Mouse (Mus musculus): Measurements from ENCODE around the gene Arl14.
A peak's percentile ranks its signal among the peaks of the same experiment; 100 is the strongest.
"Not testable (repeated sequence)": the region's sequence is repeated elsewhere in the genome, so short reads cannot be mapped to it uniquely, and the experiment has no call there.

Arl14 gene

DNA sequence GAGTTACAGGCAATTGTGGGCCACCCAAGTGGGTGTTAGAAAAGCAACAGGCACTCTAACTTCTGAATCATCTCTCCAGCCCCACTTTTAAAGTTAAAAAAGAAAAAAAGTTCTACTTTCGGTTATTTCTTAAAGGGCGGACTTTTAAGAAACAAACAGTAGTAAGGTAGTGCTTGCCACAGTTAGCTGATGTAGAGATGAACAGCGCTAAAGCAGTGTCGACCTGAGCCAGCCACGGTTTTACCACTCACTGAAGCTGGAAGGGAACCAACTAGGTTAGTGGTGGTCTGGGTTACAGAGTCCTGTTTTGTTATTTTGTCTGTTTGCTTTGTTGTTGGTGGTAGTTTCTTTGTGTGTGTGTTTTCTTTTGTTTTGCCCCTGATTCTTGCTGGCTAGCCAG is 8.8 kb upstream of the Arl14 start:
- no peak for DNase-seq (ENCODE audit: low spot score)

DNA sequence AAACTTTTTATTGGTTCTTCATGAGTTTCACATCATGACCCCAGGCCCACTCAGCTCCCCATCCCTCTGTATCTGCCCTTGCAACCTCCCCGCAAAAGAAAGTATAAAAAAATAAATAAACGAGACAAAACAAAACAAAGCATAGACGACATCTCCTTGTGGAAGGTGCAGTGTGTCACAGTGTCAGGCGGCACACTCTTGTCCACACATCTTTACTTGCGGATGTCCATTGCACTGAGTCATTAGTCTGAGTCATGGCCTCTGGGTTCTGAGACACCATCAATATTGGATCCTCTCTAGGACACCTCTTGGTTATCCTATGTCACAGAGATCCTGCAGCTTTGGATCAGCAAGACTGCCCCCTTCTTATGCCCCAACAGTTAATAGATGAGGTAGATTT is 7.7 kb upstream of the Arl14 start:
- no peak for DNase-seq (ENCODE audit: low spot score)

DNA sequence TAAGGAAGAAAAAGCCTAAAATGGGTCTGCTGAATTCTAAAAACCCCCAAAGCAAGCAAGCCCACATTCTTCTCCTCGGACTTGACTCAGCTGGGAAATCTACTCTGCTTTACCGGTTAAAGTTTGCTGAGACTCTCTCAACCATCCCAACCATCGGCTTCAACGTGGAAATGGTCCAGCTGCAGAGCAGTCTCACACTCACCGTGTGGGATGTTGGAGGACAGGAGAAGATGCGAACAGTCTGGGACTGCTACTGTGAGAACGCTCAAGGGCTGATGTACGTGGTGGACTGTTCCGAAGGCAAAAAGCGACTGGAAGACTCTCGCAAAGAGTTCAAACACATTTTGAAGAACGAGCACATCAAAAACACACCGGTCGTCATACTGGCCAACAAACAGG is 282 bp downstream of the Arl14 start:
- DNase-seq (ENCODE audit: low spot score): no peak

DNA sequence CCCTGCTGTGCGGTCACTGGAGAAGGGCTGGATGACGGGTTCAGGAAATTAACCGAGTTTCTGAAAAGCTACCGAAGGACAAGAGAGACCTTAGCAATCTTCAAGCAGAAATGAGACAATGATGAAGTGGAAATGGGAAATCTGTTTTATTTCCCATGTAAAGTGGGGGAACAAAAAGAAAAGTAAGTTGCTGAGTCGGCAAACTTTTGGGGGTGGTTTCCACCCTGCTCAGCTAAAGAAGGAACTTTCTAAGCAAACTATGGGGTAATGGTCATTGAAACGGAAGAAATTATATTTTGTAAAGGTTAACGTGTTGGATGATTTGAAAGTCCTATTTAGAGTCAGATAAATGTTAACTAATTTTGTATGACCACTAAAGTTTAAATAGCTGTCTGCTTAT is 768 bp downstream of the Arl14 start:
- DNase-seq (ENCODE audit: low spot score): no peak

DNA sequence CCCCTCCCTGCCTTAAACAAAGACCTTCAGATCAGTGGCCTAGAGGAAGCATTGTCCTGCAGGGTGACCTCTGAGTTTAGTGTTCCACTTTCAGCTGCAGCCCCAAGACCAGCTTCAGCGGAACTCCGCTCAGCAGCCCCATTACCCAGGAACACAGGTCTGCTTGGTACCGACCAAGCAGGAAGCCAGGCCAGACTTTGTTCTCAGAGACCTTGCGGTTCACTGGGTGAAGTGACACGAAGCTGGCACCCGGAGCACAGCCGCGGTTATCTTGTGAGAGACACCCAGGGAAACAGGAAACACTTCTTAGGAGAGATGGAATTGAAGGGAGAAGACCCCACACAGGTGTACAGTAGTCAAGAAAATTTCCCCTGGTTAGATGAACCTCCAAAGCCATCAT is 1.4 kb downstream of the Arl14 start:
- DNase-seq (ENCODE audit: low spot score): peak; percentile 13

DNA sequence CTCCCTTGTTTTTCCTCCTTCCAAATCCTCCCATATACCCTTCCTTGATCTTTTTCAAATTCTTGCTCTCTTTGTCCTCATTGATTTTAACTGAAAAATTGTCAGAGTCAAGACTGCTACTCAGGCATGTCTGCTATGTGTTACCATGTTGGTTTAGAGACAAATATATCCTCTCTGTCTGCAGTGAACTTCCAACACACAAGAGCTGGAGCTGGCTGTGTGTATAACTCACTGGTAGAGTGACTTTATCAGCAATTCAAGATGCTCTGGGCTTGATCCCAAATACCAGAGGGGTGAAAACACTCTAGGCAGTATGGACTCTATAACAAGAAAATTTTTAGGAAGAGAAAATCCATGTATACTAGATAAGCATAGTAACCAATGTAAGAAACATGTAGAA is 2.8 kb downstream of the Arl14 start:
- DNase-seq (ENCODE audit: low spot score): no peak

DNA sequence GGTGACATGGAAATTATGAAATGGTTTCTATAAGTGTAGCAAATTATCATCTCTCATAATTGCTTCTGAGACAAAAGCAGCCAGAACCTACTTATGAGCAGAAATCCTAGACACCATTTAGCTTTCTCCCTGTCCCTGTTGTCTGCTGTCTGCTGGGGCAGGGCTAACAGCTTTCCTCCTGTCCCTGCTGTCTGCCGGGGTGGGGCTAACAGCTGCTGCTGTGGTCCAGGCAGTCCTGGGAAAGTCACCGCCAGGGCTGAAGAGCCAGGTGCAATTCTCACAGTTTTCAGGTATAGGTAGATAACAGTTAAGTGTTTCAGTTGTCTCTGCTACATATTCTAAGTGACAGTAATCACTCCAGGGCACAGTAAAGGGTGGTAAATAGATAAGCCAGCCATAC is 4.3 kb downstream of the Arl14 start:
- no peak for DNase-seq (ENCODE audit: low spot score)

DNA sequence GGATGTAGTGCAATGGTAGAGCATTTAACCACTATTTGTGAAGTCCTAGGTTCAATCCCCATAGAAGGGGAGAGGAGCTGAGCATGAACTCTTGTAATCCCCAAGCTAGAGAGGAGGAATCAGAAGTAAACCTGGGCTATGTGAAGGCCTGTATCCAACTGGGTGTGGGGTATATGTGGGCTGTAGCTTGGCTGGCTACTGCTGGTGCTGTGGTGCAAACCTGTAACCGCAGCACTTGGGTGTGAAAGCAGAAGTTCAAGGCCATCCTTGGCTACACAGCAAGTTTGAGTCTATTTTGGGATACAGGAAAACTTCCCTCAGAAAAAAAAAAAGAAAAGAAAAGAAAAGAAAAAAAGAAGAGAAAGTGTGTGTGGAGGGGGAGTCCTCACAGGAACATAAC is 5.8 kb downstream of the Arl14 start:
- no peak for DNase-seq (ENCODE audit: low spot score)

DNA sequence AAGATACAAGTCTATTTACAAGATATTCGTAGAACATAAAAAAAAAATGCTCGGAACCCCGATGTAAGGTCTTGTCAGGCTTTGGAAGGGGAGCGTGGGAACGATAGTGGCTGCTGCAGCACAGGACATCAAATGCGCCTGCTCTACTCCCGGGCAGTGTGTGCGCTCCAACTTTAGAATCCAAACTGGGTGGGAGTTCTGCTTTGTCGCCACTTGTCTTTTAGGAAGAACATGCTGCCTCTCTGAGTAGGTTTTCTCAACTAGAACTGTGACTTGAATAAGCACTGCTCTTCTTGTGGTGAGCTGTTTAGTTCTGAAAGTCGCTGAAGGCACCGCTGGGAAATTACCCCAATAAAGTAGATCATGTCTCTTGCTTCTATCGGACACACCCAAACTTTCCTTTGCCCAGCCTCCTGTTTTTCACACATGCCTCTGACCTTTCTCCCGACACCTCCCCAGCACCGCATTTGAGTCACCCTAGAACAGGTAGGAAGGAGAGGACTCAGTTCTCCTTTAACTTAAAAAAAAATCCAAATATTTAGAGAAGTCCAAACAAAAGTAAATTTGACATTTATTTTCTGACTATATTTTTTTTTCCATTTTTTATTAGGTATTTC is 9.4 kb downstream of the Arl14 start:
- DNase-seq (ENCODE audit: low spot score): no peak

DNA sequence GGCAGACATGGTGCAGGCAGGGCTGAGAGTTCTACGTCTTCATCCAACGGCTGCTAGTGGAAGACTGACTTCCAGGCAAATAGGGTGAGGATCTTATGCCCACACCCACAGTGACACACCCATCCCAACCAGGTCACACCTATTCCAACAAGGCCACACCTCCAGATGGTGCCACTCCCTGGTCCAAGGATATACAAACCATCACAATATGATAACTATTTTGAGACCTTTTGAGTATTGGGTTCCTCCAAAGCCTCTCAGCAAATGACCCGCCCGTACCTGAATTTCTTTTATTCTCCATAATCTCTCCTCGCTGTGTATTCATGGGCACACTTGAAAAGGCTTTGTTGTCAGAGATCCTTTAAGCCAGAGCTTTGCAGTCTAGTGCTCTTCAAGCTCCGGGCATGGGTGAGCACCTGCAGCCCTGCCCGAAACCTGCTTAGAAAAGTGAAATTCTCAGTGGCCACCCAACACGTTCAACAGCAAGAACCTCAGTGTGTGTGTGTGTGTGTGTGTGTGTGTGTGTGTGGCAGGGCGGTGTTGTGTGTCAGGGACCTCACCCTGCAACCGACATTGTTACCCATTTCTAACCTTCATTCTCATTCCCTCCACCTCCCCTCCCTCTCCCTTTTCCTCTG is 11.5 kb downstream of the Arl14 start:
- not testable (repeated sequence) for DNase-seq (ENCODE audit: low spot score)

DNA sequence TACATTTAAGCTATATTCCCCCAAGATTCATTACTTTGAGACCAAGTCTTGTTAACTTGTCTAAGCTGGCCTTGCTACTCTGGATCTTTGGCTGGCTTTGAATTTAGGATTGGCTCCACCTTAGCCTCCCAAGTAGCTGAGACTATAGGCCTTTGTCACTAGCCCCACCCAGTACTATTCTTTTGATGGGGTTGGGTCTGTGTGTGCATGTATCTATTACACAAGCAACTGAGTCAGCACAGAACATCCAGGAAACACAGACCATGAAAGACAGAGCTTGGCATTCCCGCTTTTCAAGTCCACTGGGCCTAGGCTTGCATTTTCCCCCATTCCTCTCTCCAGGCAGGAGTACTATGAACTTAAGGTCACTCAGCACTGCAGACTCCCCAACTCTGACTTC is 12.3 kb downstream of the Arl14 start:
- DNase-seq (ENCODE audit: low spot score): no peak

DNA sequence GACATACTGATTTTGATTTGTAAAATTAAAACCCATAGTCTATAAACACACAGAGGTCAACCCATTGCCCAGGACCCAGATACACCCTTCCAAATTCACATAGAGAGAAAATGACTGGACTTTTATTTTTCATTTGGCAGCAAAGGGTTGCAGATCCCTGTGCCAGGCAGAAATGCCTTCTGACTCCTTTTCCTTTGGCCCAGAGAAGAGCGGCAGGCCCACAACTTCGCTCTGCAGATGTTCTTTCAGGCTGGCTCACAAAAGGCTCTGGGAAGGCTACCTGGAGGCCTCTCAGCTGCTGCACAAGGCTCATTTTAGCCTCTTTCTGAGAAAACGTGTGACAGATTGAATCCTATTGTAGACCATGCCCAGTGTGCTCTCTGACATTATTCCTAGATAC is 13.6 kb downstream of the Arl14 start:
- DNase-seq (ENCODE audit: low spot score): no peak

DNA sequence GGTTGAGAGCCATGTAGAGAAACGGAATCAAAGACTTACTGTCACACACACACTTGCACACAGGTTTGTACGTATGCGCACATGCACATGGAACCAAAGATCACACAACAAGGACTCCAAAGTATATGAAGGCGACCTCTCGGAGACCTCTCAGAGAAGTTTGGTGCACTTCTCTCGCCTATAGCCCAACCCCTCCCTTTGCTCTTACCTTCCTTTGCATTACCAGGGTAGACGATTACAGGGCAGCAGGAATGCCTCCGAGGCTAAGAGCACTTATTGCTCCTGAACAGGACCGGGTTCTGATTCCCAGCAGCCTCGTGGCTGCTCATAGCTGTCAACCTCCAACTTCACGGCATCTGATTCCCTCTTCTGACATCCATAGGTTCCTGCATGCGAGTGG is 14.3 kb downstream of the Arl14 start:
- DNase-seq (ENCODE audit: low spot score): no peak

DNA sequence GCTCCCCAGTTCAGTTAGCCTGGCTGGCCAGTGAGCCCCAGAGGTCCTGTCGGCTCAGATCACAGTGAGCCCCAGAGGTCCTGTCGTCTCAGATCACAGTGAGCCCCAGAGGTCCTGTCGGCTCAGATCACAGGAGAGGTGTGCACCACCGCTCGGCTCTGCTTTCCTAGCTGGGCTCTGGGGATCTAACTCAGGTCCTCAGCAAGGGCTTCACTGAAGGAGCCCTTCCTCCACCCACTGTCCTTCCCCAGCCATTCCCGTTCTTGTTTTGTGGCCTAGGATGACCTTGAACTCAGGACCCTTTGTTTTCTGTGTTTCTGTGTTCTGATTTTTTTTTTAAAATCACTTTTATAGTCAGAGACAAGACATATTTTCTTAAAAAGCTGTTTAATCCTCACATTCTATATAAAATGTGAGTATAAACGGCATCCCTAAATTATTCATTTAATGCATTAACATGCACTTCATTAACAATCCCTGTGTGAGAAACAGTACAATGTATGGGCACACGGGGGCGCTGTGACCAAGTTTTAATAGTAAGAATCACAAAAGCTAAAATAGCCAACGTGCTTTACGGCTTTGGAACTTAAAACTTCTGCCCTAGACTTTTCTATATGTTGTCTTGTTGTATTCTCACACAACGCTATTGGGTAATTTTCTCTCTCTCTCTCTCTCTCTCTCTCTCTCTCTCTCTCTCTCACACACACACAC is 16.1 kb downstream of the Arl14 start:
- DNase-seq (ENCODE audit: low spot score): peak; percentile 52

DNA sequence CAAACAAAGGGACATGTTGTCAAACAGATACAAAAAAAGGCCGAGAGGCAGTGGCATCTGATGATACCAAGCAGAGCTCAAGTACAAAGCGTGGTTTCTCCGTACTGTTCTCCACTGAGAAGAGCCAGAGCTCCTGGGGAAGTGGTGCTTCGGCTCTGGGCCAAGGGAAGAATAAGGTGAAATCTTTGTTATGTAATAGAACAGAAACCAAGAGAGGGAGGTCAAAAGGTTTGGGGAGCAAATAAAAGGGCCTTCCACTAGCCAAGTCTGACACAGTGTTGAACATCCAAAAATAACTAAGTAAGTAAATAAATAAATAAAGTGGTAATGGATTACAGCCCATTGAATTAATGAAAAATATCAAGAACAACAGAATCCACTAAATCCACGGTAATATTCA is 17.0 kb downstream of the Arl14 start:
- DNase-seq (ENCODE audit: low spot score): no peak

DNA sequence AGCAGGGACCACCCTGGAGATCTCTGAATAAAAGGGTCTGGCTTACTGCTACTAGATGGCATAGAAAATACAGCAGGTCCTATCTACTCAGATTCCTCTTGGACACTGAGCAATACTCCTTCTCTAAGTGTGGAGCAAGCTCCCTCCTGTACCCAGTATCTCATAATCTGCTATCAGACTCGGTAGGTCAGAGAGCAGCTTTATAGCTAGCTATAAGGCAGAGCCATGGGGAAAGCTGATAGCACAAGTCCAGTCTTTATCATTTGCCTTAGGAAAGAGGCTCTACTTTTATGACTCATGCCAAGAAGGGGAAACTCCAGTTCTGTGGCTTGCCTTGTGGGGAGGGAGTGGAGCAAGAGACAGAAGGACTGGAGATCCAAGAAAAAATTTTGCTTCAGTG is 18.8 kb downstream of the Arl14 start:
- DNase-seq (ENCODE audit: low spot score): no peak

DNA sequence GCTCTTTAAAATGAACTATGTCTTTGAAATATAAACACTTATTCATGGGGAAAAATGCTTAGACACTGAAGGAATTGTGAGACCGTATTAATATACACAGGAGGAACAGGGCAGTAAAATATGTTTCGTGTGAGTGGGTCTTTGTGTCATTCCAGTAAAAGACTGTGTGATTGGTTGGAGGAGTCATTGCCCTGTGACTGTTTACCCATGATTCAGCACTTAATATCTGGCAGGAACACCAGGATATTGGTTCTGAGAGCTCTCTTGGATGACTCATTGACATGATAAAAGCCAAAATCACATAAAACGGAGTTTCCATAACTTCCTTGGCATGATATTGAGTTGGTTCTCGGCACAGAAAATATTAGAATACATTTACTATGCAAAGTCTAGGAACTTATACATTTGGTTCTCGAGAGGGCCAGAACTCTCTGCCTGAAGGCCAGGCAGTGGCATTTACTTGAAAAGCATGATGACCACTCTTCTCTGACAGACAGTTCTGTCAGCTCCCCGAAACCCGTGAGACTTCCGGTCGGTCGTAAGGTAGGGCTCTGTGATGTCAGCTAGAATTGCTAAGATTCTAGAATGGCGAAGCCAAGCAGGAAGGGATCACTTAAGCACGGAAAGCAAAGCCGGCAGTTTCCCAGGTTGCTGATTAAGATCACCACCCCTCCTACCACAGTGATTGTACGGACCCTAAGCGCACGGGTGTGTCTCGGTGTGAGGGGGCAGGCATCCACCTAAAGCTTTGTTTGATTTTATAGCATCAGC is 31.1 kb downstream of the Arl14 start:
- DNase-seq (ENCODE audit: low spot score): no peak

DNA sequence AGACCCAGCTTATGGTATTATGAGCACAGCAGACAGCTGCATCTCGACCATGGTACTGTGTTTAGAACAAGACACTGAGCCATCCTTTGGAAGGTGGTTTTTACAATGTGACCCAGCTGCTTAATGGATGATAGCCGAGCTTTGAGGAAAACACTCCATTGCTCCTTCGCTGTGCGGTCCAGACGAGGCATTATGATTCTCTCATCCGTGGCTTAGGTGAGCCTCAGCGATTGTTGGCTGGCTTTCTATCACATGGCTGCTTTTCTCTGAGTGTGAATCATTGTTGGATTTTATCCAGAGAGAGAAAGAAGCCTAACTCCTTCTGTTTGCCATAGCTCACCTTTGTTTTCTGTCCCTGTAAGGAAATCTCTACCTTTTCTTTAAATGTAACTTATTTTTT is 32.5 kb downstream of the Arl14 start:
- no peak for DNase-seq (ENCODE audit: low spot score)

DNA sequence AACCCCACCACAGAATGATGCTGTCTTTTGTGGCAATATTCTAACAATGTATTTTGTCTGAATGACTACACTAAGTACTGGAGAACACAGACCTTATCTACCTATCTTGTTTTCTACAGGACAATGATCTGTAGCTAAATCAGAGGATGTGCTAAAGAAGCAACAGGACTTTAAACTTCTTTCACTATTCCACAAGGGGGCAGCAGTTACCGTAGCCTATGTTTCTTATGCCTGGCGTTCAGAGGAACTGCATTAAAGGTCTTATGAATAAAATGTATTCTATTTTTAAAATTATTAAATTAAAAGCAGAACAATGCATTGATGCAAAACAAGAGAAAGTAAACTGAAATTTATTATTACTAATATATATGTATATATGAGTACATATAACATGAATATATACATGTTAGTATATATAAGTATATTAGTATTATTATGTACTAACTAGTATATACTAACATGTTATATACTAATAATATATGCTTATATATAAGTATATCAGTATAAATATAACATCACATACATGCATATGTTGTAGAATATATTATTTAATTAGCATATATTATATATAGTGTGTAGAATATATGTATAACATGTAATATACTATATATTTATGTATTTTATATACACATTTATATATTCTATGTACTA is 35.0 kb downstream of the Arl14 start:
- DNase-seq (ENCODE audit: low spot score): peak; percentile 58

DNA sequence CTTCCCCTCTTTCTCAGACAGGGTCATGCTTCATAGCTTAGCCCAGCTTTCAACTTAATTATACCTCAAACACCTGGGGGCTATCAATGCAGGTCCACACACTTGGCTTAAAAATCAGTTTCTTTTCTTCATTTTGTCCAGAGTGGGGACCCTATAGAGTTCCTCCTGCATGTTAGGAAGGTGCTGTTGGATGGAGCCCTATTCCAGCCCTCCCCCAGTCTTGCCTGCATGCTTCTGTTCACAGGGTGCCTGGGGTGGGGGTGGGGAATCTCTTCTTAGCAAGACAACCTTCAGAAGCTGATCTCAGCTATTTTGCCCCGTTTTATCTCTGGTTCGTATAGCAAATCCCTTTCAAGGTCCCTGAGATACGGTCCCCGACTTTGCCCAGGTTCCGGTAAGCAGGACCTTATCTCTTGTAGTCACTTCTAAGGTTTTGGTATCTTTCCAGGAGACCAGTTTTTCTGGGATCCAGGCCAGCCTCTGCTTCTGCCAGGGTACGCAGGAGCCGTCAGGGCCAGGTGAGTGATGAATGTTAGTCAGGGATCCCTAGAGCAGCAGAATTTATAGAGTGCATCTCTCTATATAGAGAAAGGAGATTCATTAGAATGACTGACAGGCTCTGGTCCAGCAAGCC is 40.9 kb downstream of the Arl14 start:
- DNase-seq (ENCODE audit: low spot score): no peak

DNA sequence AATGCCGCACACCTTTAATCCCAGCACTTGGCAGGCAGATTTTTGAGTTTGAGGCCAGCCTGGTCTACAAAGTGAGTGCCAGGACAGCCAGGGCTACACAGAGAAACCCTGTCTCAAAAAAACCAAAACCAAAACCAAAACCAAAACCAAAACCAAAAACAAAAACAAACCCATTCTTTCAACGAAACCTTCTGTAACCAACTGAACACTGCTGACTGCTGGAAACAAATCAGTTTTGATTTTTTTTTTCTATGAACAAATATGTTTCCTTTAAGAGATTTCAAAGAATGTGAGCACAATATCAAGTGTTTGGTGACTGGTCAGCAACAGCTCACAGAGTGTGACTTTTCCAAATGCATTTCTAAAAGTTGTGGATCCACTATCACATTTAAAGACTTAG is 42.1 kb downstream of the Arl14 start:
- not testable (repeated sequence) for DNase-seq (ENCODE audit: low spot score)

DNA sequence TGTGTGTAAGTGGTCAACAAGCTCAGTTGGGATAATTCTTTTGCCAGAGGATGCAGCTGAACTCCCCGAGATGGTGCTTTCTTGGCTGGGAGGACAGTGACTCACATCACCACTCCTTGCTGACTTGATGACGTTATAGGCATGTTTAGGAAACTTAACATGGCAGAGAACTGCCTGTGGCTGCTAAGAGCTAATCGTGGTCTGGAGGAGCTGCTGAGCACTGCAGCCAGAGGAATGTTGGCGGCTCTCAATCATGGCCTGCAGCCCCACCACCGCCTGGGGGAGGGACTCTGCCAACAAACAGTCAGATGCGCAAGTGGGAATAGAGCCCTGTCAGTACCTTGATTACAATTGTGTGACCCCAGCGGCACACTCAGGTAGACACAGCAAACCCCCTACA is 49.6 kb downstream of the Arl14 start:
- DNase-seq (ENCODE audit: low spot score): no peak
